Mouse (Mus musculus): Measurements from ENCODE around the gene Hjurp.

Gene Hjurp

GRCm38 (mm10) chr1:88260604-88261377, 16.6 kb downstream of the Hjurp start:
- no peak for DNase-seq (ENCODE audit: low spot score)

- no peak for DNase-seq (ENCODE audit: low spot score)
Measured at GRCm38 (mm10) chr1:88260114-88260513, 17.3 kb downstream of the Hjurp start.

GRCm38 (mm10) chr1:88259643-88260024, 17.8 kb downstream of the Hjurp start:
- DNase-seq (ENCODE audit: low spot score): no peak

GRCm38 (mm10) chr1:88258881-88259642, 18.4 kb downstream of the Hjurp start:
- DNase-seq (ENCODE audit: low spot score): peak; percentile 78

GRCm38 (mm10) chr1:88258361-88258760, 19.1 kb downstream of the Hjurp start:
- no peak for DNase-seq (ENCODE audit: low spot score)

GRCm38 (mm10) chr1:88257681-88258080, 19.8 kb downstream of the Hjurp start:
- DNase-seq (ENCODE audit: low spot score): no peak

- DNase-seq (ENCODE audit: low spot score): no peak
Measured at GRCm38 (mm10) chr1:88256886-88257663, 20.4 kb downstream of the Hjurp start.

GRCm38 (mm10) chr1:88255989-88256754, 21.3 kb downstream of the Hjurp start:
- DNase-seq (ENCODE audit: low spot score): no peak

GRCm38 (mm10) chr1:88255466-88255857, 22.0 kb downstream of the Hjurp start:
- DNase-seq (ENCODE audit: low spot score): no peak

- no peak for DNase-seq (ENCODE audit: low spot score)
Measured at GRCm38 (mm10) chr1:88254793-88255465, 22.5 kb downstream of the Hjurp start.

GRCm38 (mm10) chr1:88253540-88253939, 23.9 kb downstream of the Hjurp start:
- no peak for DNase-seq (ENCODE audit: low spot score)

- no peak for DNase-seq (ENCODE audit: low spot score)
Measured at GRCm38 (mm10) chr1:88253106-88253505, 24.3 kb downstream of the Hjurp start.

GRCm38 (mm10) chr1:88250023-88250422, 27.4 kb downstream of the Hjurp start:
- DNase-seq (ENCODE audit: low spot score): no peak

GRCm38 (mm10) chr1:88249596-88249995, 27.8 kb downstream of the Hjurp start:
- DNase-seq (ENCODE audit: low spot score): no peak

GRCm38 (mm10) chr1:88248658-88249057, 28.8 kb downstream of the Hjurp start:
- no peak for DNase-seq (ENCODE audit: low spot score)

GRCm38 (mm10) chr1:88247660-88248059, 29.8 kb downstream of the Hjurp start:
- DNase-seq (ENCODE audit: low spot score): no peak

- DNase-seq (ENCODE audit: low spot score): no peak
Measured at GRCm38 (mm10) chr1:88246386-88246785, 31.0 kb downstream of the Hjurp start.

- no peak for DNase-seq (ENCODE audit: low spot score)
Measured at GRCm38 (mm10) chr1:88245881-88246280, 31.6 kb downstream of the Hjurp start.

- no peak for DNase-seq (ENCODE audit: low spot score)
Measured at GRCm38 (mm10) chr1:88243861-88244260, 33.6 kb downstream of the Hjurp start.

- no peak for DNase-seq (ENCODE audit: low spot score)
Measured at GRCm38 (mm10) chr1:88240579-88240978, 36.9 kb downstream of the Hjurp start.

- DNase-seq (ENCODE audit: low spot score): no peak
Measured at GRCm38 (mm10) chr1:88240072-88240471, 37.4 kb downstream of the Hjurp start.
